Mouse (Mus musculus): ENCODE measurements around the gene Dgcr8.

The Dgcr8 gene

GRCm38 (mm10) chr16:18220001-18220400, 69.0 kb downstream of the Dgcr8 start:
- DNase-seq, result no peak

GRCm38 (mm10) chr16:18218580-18218996, 70.5 kb downstream of the Dgcr8 start:
- DNase-seq, result no peak

GRCm38 (mm10) chr16:18217579-18217978, 71.5 kb downstream of the Dgcr8 start, which contains the start of gene Ccdc188:
Ccdc188 (plus strand) TSS chr16:18217879.
- DNase-seq, result no peak

- no peak for DNase-seq
Measured at GRCm38 (mm10) chr16:18214858-18215257, 74.2 kb downstream of the Dgcr8 start.

- DNase-seq, result no peak
Measured at GRCm38 (mm10) chr16:18213689-18214088, 75.4 kb downstream of the Dgcr8 start.

GRCm38 (mm10) chr16:18211417-18212171, 77.5 kb downstream of the Dgcr8 start:
- peak; percentile 45 to 82 for DNase-seq

- DNase-seq, result peak in 1 of 2 experiments; percentile 52
Measured at GRCm38 (mm10) chr16:18210701-18211416, 78.2 kb downstream of the Dgcr8 start.
